Mouse (Mus musculus): Measurements from ENCODE around the gene Derl3.

DNA sequence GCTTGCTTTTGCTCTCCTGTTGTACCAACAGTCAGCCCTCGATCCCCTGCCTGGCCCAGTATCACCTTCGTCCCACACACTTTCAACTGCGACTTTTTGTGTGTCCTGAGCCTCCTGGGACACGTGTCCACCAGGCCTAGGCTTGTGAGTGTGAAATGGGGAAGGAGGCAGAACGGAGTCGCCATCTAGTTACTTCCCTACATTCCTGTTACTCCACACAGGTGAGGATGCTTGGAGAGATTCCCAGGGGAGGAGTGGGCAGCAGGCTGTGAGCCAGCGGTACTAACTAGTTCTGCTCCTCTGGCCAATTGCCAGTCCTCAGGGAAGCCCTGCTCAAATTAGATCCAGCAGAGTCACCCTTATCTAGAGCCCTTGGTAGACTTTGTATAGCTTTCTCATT, 32.5 kb upstream of the Derl3 start:
- TF ChIP-seq GATA1 (IDR thresholded peaks at IDR 0.05; ENCODE audit: borderline replicate concordance, low read length) (no peak), FLI1 (IDR thresholded peaks at IDR 0.05; ENCODE audit: low read length) (no peak)

All from megakaryocyte, embryonic 14.5 days (primary cell).